Mouse (Mus musculus): ENCODE measurements at regions not wholly inside any gene's neighbourhood (a gene's known extent, or its start where the extent isn't known, plus 50 kb on each side); places are given as distances from the start of the nearest gene placed in this dataset.

DNA sequence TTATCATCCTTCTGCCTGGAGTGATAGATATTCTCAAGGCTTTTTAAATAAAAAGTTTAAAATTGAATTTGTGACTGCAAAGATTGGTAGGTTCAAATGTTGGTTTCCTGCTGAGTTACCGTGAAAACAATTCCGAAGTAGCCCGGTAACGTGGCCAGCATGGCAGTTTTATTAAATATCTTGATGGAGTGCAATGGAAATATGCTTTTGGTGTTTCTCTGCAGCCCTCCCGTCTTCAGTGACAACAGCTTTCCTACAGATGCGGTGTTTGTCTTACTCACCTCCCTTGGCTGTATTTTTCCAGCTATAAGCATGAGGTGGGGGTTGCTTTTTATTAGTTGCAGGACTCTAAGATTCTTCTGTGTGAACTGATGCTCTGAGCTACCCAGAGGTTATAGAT, 239.4 kb upstream of the Rnaseh2b start:
- no peak for DNase-seq (ENCODE audit: low spot score)

DNA sequence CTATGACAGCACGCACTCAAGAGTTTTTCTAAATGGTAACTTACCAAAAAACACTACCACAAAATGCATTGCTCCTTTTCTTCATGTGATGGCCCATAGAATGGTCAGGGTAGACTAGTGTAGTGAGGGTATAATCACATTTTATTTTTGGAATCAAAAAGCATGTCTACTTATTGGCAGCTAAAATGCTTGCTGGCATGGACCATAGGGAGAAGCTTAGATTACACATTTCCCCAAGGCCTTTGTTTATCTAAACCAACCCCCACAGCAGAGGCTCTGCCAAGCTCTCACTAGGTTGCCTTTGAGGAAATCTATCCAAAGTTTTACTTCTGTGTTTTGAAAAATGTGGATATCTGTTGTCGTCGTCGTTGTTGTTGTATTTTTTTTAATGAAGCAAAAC, 235.3 kb upstream of the Rnaseh2b start:
- peak; percentile 32 for DNase-seq (ENCODE audit: low spot score)
- TF ChIP-seq CTCF (IDR thresholded peaks at IDR 0.05; ENCODE audit: low read depth) = no peak
- 65% methylated on average over 4 of the region's 4 CpGs for WGBS

More for the DNA sequence above, 239.4 kb upstream of the Rnaseh2b start:
- no peaks in the 10 kb centered on the region for H3K9me3 ChIP-seq (ENCODE audit: low read length)
- 63% methylated on average over 6 of the region's 6 CpGs for WGBS
- no peaks in the 10 kb centered on the region for H3K36me3 ChIP-seq (ENCODE audit: insufficient read depth, low read length)
- ATAC-seq = no peak
- no peak for TF ChIP-seq CTCF (IDR thresholded peaks at IDR 0.05; ENCODE audit: low read depth)
- no peaks in the 10 kb centered on the region for H3K4me1 ChIP-seq (ENCODE audit: insufficient read depth, low read length)
- H3K4me2 ChIP-seq (ENCODE audit: low read depth, low read length) = no peak overlapping the region
- no peak overlapping the region for H3K9ac ChIP-seq (replicated peaks; ENCODE audit: low read length)
- H3K4me3 ChIP-seq (ENCODE audit: low read length) = no peak overlapping the region
- no peaks in the 10 kb centered on the region for H3K27me3 ChIP-seq (ENCODE audit: insufficient read depth, low read length)
- H3K27ac ChIP-seq = no peak overlapping the region

DNA sequence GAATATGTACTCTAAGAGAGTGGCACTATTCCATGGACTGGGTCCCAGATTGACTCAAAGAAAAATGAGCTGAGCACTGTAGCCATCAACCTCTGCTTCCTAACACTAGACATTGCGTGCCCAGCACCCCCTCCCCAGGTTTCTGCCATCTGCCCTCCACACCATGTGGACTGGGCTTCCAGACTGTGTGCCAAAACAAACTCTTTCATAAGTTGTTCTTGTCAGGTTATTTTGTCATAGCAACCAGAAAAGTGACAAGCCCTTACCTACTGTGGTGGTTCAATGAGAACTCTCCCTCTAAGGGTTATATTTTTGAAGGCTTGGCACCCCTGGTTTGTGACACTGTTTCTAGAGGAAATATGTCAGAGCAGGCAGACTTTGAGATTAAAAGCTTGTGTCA, 234.3 kb upstream of the Rnaseh2b start:
- 84% methylated on average over 1 of the region's 1 CpGs for WGBS
- H3K27me3 ChIP-seq (ENCODE audit: insufficient read depth, low read length) = no peaks in the 10 kb centered on the region
- ATAC-seq = no peak

More for the DNA sequence above, 235.3 kb upstream of the Rnaseh2b start:
- Histone ChIP-seq H3K4me2 (ENCODE audit: low read depth, low read length) (no peak overlapping the region), H3K27me3 (ENCODE audit: insufficient read depth, low read length) (no peaks in the 10 kb centered on the region), H3K4me3 (ENCODE audit: low read length) (no peak overlapping the region), H3K9ac (replicated peaks; ENCODE audit: low read length) (no peak overlapping the region), H3K36me3 (ENCODE audit: insufficient read depth, low read length) (no peaks in the 10 kb centered on the region), H3K9me3 (ENCODE audit: low read length) (no peaks in the 10 kb centered on the region), H3K27ac (no peak overlapping the region), H3K4me1 (ENCODE audit: insufficient read depth, low read length) (no peaks in the 10 kb centered on the region)
- ATAC-seq = no peak

DNA sequence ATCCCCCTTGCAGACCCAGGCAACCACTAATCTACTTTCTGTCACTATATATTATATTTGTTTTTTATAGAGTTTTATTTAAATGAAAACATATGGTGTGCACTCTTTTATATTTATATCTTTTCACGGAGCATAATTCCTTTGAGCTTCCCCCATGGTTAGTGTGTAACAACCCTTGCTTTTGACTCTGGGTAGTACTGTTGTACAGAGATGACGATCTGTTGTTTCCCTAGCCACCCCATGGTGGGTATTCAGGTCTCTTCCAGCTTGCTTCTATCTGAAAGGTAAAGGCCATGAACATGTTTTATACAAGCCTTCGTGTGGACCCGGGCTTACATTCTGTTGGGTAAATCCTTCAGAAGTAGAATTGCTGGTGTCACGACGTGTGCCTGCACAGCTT, 221.2 kb upstream of the Rnaseh2b start:
- no peaks in the 10 kb centered on the region for H3K27me3 ChIP-seq (ENCODE audit: insufficient read depth, low read length)
- no peak overlapping the region for H3K9ac ChIP-seq (replicated peaks; ENCODE audit: low read length)
- 90% methylated on average over 6 of the region's 6 CpGs for WGBS
- TF ChIP-seq CTCF (IDR thresholded peaks at IDR 0.05; ENCODE audit: low read depth) = no peak
- no peak overlapping the region for H3K4me2 ChIP-seq (ENCODE audit: low read depth, low read length)
- H3K4me1 ChIP-seq (ENCODE audit: insufficient read depth, low read length) = no peaks in the 10 kb centered on the region
- H3K9me3 ChIP-seq (ENCODE audit: low read length) = no peaks in the 10 kb centered on the region
- ATAC-seq = no peak
- no peaks in the 10 kb centered on the region for H3K36me3 ChIP-seq (ENCODE audit: insufficient read depth, low read length)
- no peak for DNase-seq (ENCODE audit: low spot score)
- H3K27ac ChIP-seq = no peak overlapping the region
- no peak overlapping the region for H3K4me3 ChIP-seq (ENCODE audit: low read length)

More for the DNA sequence above, 234.3 kb upstream of the Rnaseh2b start:
- Histone ChIP-seq H3K4me3 (ENCODE audit: low read length) (no peak overlapping the region), H3K36me3 (ENCODE audit: insufficient read depth, low read length) (no peaks in the 10 kb centered on the region), H3K4me2 (ENCODE audit: low read depth, low read length) (no peak overlapping the region), H3K9me3 (ENCODE audit: low read length) (no peaks in the 10 kb centered on the region), H3K9ac (replicated peaks; ENCODE audit: low read length) (no peak overlapping the region), H3K27ac (no peak overlapping the region), H3K4me1 (ENCODE audit: insufficient read depth, low read length) (no peaks in the 10 kb centered on the region)
- no peak for TF ChIP-seq CTCF (IDR thresholded peaks at IDR 0.05; ENCODE audit: low read depth)
- DNase-seq (ENCODE audit: low spot score) = no peak

DNA sequence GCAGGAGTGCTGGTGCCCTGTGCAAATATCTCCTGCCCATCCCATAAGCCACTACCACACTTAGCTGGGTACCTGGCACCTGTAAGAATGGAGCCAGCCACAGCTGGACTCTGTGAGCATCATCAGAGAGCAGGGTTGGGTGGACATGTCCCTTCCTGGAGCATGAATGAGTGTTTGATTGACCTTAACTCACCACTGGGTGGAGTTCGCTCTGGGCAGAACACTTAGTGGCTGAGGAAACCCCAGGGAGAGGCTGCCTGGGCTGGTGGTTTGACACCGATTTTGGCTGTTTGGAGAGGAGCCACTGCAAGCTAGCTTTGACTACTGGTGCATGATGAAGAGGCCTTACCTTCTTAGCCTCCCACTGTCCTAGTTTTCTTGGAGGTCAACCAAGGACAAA, 208.3 kb upstream of the Rnaseh2b start:
- no peaks in the 10 kb centered on the region for H3K9me3 ChIP-seq (ENCODE audit: low read length)
- ATAC-seq (no peak), DNase-seq (ENCODE audit: low spot score) (no peak)
- H3K4me1 ChIP-seq (ENCODE audit: insufficient read depth, low read length) = no peaks in the 10 kb centered on the region
- H3K4me3 ChIP-seq (ENCODE audit: low read length) = no peak overlapping the region
- no peak overlapping the region for H3K4me2 ChIP-seq (ENCODE audit: low read depth, low read length)
- no peak for TF ChIP-seq CTCF (IDR thresholded peaks at IDR 0.05; ENCODE audit: low read depth)
- no peak overlapping the region for H3K27ac ChIP-seq
- no peaks in the 10 kb centered on the region for H3K36me3 ChIP-seq (ENCODE audit: insufficient read depth, low read length)
- H3K27me3 ChIP-seq (ENCODE audit: insufficient read depth, low read length) = no peaks in the 10 kb centered on the region
- H3K9ac ChIP-seq (replicated peaks; ENCODE audit: low read length) = no peak overlapping the region
- 52% methylated on average over 2 of the region's 2 CpGs for WGBS

DNA sequence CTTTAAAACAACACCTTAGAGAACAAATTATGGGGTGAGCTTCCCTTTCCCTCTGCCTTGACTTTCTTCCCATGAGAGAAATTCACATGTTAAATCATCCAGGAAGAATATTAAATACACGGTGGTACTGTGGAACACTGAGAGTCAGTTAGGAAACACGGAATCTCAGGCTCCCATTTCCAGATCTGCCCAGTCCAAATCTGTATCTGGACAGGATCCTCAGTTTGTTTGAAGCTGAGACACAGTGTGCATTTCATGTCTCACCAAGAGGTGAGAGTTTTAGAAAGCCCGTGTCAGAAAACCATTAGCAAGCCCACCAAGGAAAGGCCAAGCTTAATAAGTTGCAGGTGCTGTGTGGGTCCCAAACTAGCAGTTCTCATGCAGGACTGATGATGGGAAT, 204.2 kb upstream of the Rnaseh2b start:
- H3K4me1 ChIP-seq (ENCODE audit: insufficient read depth, low read length) = no peaks in the 10 kb centered on the region
- H3K4me3 ChIP-seq (ENCODE audit: low read length) = no peak overlapping the region
- WGBS = 83% methylated on average over 3 of the region's 3 CpGs
- H3K9me3 ChIP-seq (ENCODE audit: low read length) = no peaks in the 10 kb centered on the region
- no peak overlapping the region for H3K4me2 ChIP-seq (ENCODE audit: low read depth, low read length)
- DNase-seq (ENCODE audit: low spot score) = no peak
- no peak for ATAC-seq
- no peak for TF ChIP-seq CTCF (IDR thresholded peaks at IDR 0.05; ENCODE audit: low read depth)
- H3K27me3 ChIP-seq (ENCODE audit: insufficient read depth, low read length) = no peaks in the 10 kb centered on the region
- no peak overlapping the region for H3K9ac ChIP-seq (replicated peaks; ENCODE audit: low read length)
- no peak overlapping the region for H3K27ac ChIP-seq
- H3K36me3 ChIP-seq (ENCODE audit: insufficient read depth, low read length) = no peaks in the 10 kb centered on the region

DNA sequence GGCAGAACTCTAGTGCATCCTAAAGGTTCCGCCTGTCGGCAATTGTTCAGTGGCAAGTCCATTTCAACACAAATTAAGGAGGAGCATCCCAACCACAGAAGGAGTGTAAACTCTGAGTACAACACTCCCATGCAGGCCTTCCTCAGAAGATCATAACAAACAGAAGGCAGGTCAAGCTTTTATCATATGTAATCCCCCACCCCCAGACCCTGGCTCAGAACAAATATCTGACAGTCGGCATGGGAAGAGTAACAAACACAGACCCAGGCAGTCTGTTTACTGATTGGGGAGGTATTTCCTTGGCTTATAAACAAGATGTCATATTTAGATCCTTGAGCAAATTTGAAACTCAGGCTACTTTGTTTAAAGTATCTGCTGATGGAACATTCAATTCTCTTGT, 174.9 kb upstream of the Rnaseh2b start:
- no peak for TF ChIP-seq CTCF (IDR thresholded peaks at IDR 0.05; ENCODE audit: low read depth)
- Histone ChIP-seq H3K27me3 (ENCODE audit: insufficient read depth, low read length) (no peaks in the 10 kb centered on the region), H3K27ac (no peak overlapping the region), H3K9me3 (ENCODE audit: low read length) (no peaks in the 10 kb centered on the region), H3K4me3 (ENCODE audit: low read length) (no peak overlapping the region), H3K4me2 (ENCODE audit: low read depth, low read length) (no peak overlapping the region), H3K4me1 (ENCODE audit: insufficient read depth, low read length) (no peaks in the 10 kb centered on the region), H3K9ac (replicated peaks; ENCODE audit: low read length) (no peak overlapping the region), H3K36me3 (ENCODE audit: insufficient read depth, low read length) (no peaks in the 10 kb centered on the region)
- no peak for DNase-seq (ENCODE audit: low spot score)
- ATAC-seq = no peak
- WGBS = 88% methylated on average over 3 of the region's 3 CpGs
